Mouse (Mus musculus) retina, postnatal 1 day (tissue): ENCODE data around the gene Trim23.
"Not testable (repeated sequence)": the region's sequence is repeated elsewhere in the genome, so short reads cannot be mapped to it uniquely, and the experiment has no call there.

Experiments used
- DNase-seq: peaks from one replicate; pipeline ENCODE4 v3.0.0-alpha.2; 2012

The Trim23 gene

DNA sequence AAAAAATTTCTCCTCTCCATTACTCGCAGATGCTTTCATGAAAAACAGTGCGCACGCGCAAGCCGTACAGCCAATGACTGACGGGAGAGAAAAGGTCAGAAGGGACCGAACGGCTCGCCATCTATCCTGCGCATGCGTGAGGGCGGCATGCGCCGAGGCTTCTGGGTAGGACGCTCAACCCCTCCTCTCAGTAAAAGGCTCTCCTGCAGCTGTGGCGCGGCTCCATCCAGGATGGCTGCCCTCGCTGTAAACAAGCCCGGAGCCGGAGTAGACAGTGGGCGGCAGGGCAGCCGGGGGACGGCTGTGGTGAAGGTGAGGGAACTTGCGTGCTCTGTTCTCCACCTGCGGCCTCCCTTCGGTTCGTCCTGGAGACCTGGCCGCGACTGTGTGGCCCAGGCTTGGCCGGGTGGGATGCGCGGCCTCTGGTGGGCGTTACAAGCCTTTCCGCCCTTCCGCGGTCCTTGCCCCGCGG lies at the start of gene Trim23:
Trim23 (plus strand) TSS at position 148 of the 472 bp plus-strand sequence.
- peak; percentile 99 for DNase-seq

DNA sequence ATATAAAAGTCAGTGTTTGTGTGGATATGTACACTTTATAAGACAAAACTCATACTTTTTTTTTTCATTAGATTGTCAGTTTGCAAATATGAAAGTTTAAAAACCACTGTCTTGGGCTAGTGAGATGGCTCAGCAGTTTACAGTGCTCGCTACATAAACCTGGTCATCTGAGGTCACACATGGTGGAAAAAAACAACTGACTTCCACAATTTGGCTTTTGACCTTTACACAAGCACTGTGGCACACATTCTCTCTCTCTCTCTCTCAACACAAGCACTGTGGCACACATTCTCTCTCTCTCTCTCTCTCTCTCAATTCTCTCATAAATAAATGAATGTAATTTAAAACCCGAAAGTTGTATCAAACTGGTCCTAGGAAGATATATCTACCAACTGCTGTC lies 46.0 kb upstream of the Trim23 start:
- DNase-seq: no peak

DNA sequence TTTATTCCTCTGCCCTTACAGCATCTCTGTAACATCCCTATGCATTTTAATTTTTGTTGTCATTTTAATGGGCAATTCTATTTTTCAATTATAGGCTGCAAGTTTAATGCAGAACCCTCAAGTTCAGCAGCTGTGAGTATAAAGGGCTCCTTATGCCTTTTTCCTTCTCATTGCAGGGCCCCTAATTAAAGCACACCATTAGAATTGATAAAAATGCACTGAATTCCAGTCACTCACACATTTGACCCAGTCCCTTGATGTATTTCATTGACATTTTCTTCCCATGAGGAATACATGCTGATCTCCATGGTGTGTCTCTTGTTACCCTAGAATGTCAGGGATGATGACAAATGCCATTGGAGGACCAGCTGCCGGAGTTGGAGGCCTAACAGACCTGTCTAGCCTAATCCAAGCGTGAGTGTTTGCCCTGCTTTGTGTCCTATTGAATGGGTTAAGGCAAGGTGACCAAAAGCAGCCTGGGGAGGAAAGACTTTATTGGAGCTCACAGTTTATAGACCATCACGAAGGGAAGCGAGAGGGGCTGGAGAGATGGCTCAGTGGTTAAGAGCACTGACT lies 44.0 kb upstream of the Trim23 start:
- no peak for DNase-seq

DNA sequence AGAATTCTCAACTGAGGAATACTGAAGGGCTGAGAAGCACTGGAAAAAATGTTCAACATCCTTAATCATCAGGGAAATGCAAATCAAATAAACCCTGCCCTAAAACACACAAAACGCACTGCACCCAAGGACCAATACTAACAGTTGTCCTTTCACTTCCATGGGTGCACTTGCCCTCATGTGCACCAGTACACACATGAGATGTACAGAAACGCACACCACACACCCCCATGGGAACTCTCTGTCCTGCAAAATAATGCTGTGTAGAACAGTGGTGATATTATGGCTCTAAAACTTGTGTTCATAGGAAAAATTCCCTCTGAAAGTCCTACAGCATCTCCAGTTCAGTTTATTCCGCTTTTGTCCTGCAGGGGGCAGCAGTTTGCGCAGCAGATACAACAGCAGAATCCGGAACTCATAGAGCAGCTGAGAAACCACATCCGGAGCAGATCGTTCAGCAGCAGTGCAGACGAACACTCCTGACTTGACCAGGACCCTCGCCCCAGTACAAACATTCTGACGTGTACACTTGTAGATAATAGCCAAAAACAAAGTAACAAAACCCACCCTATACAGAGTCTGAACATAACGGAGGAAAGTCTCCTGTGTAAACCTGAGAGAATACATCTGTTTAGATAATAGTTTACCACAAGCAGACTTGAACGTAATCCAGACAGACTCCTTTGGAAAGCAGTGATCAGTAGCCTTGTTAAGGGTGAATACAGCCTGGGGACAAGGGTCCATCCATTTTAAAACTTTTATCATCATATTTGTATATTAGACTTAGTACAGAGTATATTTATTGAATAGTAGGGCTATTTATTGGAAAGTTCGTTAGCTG lies 39.0 kb upstream of the Trim23 start:
- DNase-seq: peak; percentile 81

DNA sequence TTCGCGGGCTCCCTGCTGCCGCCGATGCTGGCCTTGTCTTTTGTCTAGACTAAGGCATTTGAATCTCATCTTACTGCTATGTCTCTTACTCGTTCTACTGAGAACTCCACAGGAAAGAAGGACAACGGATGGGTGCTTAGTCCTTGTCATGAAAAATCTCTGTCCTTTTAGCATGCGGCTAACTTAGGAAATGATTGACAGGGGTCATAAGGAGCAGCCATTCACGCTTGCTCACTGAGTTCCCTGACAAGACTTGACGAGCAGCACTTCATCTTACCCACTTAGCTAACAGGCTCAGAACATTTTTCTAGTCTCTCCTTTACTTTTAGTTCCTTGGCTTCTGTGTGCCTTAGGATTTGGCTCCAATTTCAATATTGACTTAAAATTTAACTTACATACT lies 33.7 kb upstream of the Trim23 start:
- no peak for DNase-seq

DNA sequence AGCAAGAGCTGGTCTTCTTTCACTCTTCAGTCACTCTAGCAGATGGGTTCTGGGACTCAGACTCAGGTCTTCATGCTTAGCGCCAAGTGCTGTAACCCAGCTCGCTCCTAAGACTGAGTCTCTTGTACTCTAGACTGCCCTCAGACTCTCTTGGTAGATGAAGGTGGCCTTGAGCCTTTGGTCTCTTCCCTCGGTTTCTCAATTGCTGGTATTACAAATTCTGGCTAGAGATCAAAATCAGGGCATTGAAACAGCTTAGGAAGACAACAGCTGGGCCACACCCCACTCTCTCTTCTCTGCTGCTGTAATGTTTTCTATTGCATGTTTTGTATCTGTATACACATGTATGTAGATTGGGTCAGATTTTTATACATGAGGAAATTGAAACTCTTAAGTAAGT lies 33.0 kb upstream of the Trim23 start:
- DNase-seq: no peak

DNA sequence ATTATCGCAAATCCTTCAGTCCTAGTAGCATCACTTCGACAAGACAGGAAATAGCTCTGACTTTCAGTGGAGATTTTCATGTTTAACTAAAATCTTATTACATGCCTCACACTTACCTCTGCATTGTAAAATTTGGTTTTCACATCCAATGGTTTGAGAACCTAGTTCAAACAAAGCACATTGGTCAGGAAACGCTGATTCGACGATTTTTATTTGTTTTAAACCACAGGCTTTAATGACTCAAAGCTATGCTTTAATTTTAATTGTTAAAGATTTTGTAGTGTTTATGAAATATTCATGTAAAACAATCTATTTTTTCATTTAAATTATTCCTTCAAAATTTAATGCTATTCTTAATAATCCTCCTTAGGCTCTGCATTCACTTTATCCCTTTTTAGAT lies 24.4 kb upstream of the Trim23 start:
- no peak for DNase-seq

DNA sequence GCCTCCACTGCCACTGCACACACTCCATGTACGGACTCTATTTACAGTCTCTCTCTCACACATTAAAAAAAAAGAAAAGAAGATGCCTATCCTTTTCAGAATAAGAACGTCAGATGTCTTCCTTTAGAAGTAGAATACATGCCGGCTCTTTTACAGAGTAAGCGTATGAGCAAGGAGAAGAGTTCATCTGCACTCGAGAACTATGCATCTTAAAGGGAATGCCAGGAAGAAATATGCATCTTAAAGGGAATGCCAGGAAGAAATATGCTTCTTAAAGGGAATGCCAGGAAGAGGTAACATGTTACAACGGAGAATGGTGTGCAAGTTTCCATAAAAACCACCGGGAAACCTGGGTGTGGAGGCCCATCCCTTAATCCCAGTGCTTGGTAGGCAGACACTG lies 23.5 kb upstream of the Trim23 start:
- no peak for DNase-seq

DNA sequence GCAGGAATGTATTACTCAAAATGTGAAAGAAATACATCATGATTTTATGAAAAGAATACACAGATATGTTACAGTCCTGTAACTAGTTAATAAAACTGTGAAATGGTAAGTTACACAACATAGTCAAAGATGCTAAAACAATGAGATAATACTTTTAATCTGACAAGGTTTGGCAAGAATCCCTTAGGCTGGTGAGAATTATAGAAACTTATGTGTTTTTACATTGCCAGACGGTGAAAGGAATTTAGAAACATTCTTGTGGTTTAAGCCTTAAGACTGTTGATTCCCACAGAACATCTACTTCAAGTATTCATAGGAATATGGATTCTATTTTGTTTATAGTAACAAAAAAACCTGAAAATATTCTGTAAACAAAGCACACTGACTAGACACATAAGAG lies 22.9 kb upstream of the Trim23 start:
- no peak for DNase-seq

DNA sequence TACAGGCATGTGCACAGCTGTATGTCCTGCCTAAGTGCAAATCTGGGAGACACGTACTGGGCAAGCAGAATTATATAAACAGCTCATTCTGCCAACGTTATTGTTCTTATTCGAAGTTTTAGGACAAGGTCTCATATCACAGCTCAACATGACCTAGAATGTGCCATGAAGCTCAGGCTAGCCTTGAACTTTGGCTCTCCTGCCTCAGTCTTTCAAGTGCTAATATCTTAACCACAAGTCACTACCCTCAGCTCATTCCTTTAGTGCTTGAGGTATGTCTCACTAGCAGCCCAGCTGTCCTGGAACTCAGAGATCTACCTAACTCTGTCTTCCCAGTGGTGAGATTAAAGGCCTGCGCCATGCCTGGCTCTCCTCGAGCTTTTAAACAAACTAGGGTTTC lies 6.9 kb upstream of the Trim23 start:
- no peak for DNase-seq

DNA sequence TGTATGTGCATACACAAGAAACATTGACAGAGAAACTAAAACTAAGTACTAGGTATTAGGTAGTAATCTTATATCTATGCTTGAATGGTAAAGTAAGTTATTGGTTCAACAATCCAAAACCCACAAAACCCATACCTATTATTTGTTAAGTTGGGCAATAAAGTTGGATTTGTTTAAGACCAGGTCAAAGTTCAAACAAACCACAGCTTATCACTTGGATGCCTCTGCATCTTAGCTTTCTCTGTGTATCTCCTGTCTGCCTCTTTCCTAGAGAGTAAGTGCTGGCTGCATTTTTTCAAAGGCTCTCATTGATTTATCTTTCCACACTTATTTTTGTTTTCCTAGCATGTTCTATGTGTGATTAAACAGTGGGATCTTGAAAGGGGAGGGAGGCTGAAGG lies 6.1 kb upstream of the Trim23 start:
- no peak for DNase-seq

DNA sequence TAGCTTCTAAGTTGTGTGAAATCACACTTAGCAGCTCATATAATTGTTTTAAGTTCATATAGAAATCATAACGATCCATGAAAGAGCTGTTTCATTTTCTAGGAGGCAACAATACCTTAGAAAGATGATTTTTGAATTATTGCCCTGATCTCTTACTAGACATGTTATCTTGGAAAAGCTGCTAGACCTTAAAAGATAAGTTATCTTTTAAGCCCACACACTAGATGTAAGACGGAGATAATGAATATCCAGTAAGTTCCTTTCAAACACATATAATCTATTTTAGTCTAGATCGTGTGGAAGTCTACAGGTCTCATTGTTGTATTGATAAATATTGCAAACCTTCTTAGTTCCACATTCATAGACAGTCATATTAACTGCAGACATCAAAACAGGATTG lies 1.7 kb upstream of the Trim23 start:
- no peak for DNase-seq

DNA sequence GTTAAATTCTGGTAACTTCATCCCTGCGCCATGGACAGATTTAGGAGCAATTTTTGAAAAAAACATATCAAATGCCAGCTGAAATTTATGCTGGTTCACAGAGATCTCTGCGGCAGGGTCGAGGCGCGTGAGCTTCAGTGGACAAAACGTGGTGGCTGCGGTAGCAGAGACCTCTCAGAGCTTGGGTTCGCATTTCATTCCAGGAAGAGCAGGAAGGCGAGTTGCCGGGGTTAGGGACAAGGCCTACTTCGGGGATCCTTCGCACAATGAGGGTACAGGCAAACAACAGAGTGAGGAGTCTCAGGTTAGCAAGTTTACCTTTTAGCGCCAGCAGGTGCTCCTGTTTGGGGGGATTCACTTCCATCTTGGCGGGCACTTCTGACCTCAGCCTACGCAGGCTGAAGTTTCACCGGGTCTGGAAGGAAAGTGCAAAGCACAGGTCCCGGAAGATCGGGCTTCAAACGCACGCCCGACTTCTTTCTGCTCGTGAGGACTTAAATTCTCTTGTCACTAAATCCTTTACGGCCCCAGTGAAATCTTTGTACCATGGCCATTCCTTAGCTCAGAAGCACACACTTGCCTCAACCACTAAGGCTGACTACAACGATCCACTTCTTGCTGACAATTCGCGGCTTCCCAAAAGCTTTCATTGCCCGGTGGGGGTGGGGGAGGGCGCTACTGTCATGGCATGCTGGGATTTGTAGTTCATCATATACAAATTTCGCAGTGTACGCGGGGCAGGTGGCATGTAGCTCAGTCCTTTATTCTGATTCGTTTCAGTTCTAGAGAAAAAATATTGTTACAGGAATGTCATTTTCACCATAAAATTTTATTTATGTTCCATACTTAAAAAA lies 574 bp upstream of the Trim23 start, which contains the start of gene Trappc13:
Trappc13 (minus strand) TSS at position 674 of the 854 bp plus-strand sequence.
- DNase-seq: no peak

DNA sequence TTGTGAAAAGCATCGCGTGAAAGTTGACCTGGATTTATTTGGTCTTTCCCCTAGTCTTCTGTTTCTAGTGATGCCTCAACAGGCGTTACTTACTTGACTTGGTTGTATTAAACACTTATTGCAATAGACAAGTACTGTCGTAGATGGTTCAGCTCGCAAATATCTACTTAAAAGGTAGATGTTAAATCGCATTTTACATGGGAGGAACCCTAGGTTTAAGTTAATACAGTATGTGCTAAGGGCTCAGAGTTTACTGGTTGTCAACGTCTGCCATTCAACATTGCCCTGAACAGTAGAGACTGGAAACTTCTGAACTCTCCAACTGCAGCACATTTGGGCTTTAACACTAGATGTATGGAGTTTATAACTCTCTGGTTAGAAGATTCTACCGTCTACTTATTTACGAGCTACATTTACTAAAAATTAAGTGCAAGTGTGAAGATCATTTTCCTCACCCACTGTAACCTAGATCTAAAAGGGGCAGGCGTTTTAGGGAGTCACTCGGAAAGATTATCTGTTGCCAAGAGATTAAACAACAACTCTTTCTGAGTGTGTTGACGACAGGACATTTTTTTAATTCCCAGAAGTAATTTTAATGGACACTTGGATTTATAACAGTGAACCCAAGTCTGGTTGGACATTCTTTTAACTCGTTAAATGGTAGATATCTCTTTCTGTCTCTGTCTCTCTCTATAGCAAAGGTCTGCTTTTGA lies 735 bp downstream of the Trim23 start:
- peak; percentile 6 for DNase-seq

DNA sequence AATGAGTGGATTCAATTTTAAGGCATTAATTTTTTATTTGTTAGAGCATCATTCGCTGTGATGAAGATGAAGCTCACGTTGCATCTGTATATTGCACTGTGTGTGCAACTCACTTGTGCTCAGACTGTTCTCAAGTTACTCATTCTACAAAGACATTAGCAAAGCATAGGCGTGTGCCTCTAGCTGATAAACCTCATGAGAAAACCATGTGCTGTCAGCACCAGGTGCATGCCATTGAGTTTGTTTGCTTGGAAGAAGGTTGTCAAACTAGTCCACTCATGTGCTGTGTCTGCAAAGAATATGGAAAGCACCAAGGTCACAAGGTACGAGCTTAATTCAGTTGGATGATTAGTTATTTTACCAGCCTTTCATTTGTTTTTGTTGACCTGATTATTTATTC lies 8.8 kb downstream of the Trim23 start:
- no peak for DNase-seq

DNA sequence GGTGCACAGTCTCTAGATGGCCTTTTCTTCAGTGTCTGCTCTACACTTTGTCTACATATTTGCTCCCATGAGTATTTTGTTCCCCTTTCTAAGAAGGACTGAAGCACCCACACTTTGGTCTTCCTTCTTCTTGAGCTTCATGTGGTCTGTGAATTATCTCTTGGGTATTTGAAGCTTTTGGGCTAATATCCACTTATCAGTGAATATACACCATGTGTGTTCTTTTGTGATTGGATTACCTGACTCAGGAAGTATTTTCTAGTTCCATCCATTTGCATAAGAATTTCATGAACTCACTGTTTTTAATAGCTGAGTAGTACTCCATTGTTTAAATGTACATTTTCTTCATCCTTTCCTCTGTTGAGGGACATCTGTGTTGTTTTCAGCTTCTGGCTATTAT lies 17.3 kb downstream of the Trim23 start:
- not testable (repeated sequence) for DNase-seq

DNA sequence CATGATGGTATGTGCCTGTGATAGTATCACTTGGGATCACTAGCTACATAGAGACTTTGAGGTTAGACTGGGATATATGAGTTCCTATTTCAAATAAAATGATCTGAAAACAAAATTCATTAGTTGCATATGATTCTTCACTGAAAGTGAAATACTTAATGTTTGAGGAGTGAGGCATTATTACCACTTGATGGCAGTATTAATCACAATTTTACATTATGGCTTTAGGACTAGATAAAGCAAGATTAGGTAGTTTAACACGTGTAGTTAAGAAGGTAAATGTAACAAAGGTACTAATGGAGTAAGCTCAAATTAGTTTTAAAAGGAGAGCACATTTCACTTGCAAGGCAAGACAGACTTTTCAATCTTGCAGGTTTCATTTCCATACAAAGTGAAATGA lies 25.7 kb downstream of the Trim23 start:
- DNase-seq: peak; percentile 2

DNA sequence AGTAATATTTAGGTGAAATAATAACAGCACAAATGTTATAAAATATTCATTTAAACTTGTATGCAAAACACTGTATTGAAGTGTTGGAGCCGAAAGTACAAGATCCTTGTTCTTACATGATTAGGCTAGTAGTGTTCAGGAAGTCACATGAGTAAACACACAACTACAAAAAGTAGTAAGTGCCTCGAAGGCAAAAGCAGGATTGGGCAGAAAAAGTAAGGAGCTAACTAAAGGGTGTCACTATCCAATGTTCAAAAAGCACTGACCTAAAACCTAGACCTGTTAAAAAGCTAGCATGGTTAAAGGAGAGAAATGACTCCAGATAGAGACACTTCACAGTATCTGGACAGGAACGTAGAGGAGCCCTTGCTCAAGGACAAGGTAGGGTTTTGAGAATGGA lies 48.9 kb downstream of the Trim23 start:
- DNase-seq: no peak

DNA sequence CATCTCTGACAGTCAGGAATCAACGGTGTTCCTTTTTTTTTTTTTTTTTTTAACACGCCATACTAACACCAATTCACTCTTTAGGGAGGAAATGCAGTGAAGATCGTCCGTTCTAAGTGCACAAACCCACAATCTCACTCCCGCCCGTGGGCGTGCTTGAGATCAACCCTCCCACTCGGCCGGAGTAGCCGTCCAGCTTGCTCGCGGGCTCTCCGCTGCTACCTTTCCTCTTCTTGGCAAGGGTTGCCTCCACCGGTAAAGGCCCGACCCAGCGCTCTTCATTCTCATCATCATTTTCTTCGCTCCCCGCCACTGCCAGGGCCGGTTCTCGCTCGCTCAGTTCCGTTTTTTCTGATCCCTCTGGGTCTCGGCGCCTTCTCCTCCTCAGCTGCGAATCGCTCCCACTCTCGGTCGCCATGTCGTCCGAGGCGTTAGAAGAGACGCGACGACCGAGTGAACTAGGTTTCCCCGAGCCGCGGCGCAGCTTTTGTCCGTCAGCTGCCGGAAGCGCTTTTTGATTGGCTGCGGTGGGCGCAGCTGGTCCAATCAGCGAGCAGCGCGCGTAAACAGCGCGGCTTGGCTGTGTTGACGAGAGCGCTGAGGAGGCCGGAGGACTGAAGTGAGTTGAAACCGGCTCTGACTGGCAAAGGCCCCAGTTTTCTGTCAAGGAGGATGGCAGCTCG lies 49.9 kb downstream of the Trim23 start, which contains the start of the genes Cenpk and Ppwd1:
Cenpk (plus strand) TSS at position 228 of the 683 bp plus-strand sequence.
Ppwd1 (minus strand) TSS at position 460 of the 683 bp plus-strand sequence.
- peak; percentile 98 for DNase-seq

DNA sequence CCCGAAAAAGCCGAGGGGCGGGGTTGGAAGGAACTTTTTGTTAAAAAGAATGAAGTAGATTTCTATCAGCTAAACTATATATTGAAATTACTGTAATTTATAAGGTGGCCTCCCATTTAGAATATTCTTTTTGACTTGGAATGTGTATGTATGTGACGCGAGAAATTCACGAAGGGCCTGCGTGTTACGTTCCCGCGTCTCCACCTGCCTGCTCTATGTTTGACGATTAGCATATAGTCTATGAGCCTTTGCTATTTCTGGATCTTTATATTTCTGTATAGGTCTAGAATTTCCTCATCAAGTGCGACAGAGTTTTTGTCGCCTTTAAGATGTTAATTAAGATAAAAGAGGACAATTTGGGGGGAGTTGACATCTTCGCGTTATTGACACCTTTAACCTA lies 50.6 kb downstream of the Trim23 start:
- no peak for DNase-seq
